Mouse (Mus musculus) lung, postnatal 0 days (tissue): ENCODE data around the gene Glipr1. TPM values are rescaled to one million over a fixed set of nuclear protein-coding genes. Genes with fewer than 3 reads are reported as not detected.

ENCODE experiments used
- ATAC-seq: fragments of 200-750 bp; cut with Nextera tagmentation; 2 replicates; pipeline ENCODE4 v1.8.0; 2017; ENCODE audit warnings: moderate library complexity
- DNase-seq: peaks from one replicate; pipeline ENCODE4 v3.0.0-alpha.2; 2016; ENCODE audit warnings: low spot score
- H3K27ac ChIP-seq: fragments of 300-500 bp; sonication (generic); 2 replicates; pipeline ENCODE4 v1.5.1; 2014; ENCODE audit warnings: antibody characterized with exemption, mild to moderate bottlenecking, low read length, mixed read lengths
- H3K27me3 ChIP-seq: fragments of 300-500 bp; sonication (generic); replicated peaks from 2 replicates; pipeline ENCODE4 v1.6.1; 2014; ENCODE audit warnings: low read length, mixed read lengths; ENCODE audit not compliant: insufficient read depth
- H3K36me3 ChIP-seq: fragments of 300-500 bp; sonication (generic); 2 replicates; pipeline ENCODE4 v1.6.1; 2014; ENCODE audit warnings: low read length, mixed read lengths; ENCODE audit not compliant: insufficient read depth
- H3K4me1 ChIP-seq: fragments of 300-500 bp; sonication (generic); 2 replicates; pipeline ENCODE4 v1.6.1; 2014; ENCODE audit warnings: antibody characterized with exemption, low read depth, low read length, mixed read lengths; ENCODE audit not compliant: insufficient read depth
- H3K4me2 ChIP-seq: fragments of 300-500 bp; sonication (generic); replicated peaks from 2 replicates; pipeline ENCODE4 v1.6.1; 2014; ENCODE audit warnings: low read depth, mild to moderate bottlenecking, low read length, moderate library complexity, mixed read lengths
- H3K4me3 ChIP-seq: fragments of 300-500 bp; sonication (generic); 2 replicates; pipeline ENCODE4 v1.5.1; 2014; ENCODE audit warnings: low read depth, low read length
- H3K9ac ChIP-seq: fragments of 300-500 bp; sonication (generic); replicated peaks from 2 replicates; pipeline ENCODE4 v1.6.1; 2014; ENCODE audit warnings: low read depth, mild to moderate bottlenecking
- H3K9me3 ChIP-seq: fragments of 300-500 bp; sonication (generic); 2 replicates; pipeline ENCODE4 v1.6.1; 2016; ENCODE audit warnings: low read length, mixed read lengths
- CTCF ChIP-seq: IDR thresholded peaks from 2 replicates; pipeline ENCODE4 v1.5.1; 2016; ENCODE audit warnings: antibody characterized with exemption, mild to moderate bottlenecking
- EP300 ChIP-seq: IDR thresholded peaks from 2 replicates; pipeline ENCODE4 v1.6.1; 2016; ENCODE audit warnings: antibody characterized with exemption, mild to moderate bottlenecking, control low read depth
- WGBS: fragments of 180-500 bp; shearing (Covaris S2); extraction: QIAGEN DNeasy Blood & Tissue Kit; methylation state at CpG from one replicate; pipeline ENCODE4 v1.1.7; 2014; 5-methylcytosine and 5-hydroxymethylcytosine counted together
- polyA plus RNA-seq: library from polyadenylated mRNA; unstranded; fragments of >200 nt; fragmentation: Nextera tagmentation; extraction: Ambion mirVana; gene quantifications from 2 replicates; pipeline ENCODE4 v1.2.1, GENCODE M21; 2015

Glipr1 gene
- polyA plus RNA-seq, 1 experiment from 2014 or later: 9.6 TPM

- WGBS: 41% methylated on average over 4 of the region's 4 CpGs
- no peaks in the 10 kb centered on the region for H3K27me3 ChIP-seq
- no peaks in the 10 kb centered on the region for H3K4me1 ChIP-seq
- H3K36me3 ChIP-seq: no peaks in the 10 kb centered on the region
- no peak overlapping the region for H3K4me3 ChIP-seq
- DNase-seq (peak; percentile 25), ATAC-seq (no peak)
- TF ChIP-seq CTCF (peak; percentile 64), EP300 (no peak)
- no peaks in the 10 kb centered on the region for H3K9me3 ChIP-seq
- no peak overlapping the region for H3K27ac ChIP-seq
- H3K9ac ChIP-seq: no peak overlapping the region
- H3K4me2 ChIP-seq: no peak overlapping the region
Observed at GRCm38 (mm10) chr10:111966394-111966793, 36.0 kb downstream of the Glipr1 start.

GRCm38 (mm10) chr10:111960459-111960858 lies 42.0 kb downstream of the Glipr1 start:
- DNase-seq (peak; percentile 87), ATAC-seq (peak; percentile 57)
- Histone ChIP-seq H3K4me2 (no peak overlapping the region), H3K4me1 (no peaks in the 10 kb centered on the region), H3K9ac (no peak overlapping the region), H3K36me3 (no peaks in the 10 kb centered on the region), H3K9me3 (no peaks in the 10 kb centered on the region), H3K27me3 (no peaks in the 10 kb centered on the region), H3K4me3 (no peak overlapping the region), H3K27ac (peak overlapping the region; percentile 84)
- TF ChIP-seq CTCF: no peak
- peak; percentile 98 for TF ChIP-seq EP300
- 23% methylated on average over 6 of the region's 6 CpGs for WGBS

- no peak overlapping the region for H3K9ac ChIP-seq
- H3K4me1 ChIP-seq: no peaks in the 10 kb centered on the region
- 45% methylated on average over 2 of the region's 2 CpGs for WGBS
- no peak overlapping the region for H3K4me3 ChIP-seq
- no peak overlapping the region for H3K4me2 ChIP-seq
- H3K9me3 ChIP-seq: no peaks in the 10 kb centered on the region
- no peaks in the 10 kb centered on the region for H3K36me3 ChIP-seq
- DNase-seq (peak; percentile 93), ATAC-seq (peak; percentile 95)
- H3K27me3 ChIP-seq: no peaks in the 10 kb centered on the region
- TF ChIP-seq CTCF (no peak), EP300 (peak; percentile 100)
- H3K27ac ChIP-seq: peak overlapping the region; percentile 84
Observed at GRCm38 (mm10) chr10:111959353-111959752, 43.1 kb downstream of the Glipr1 start.

GRCm38 (mm10) chr10:111958046-111958421 lies 44.4 kb downstream of the Glipr1 start:
- TF ChIP-seq CTCF: no peak
- no peak for TF ChIP-seq EP300
- no peak overlapping the region for H3K9ac ChIP-seq
- no peaks in the 10 kb centered on the region for H3K9me3 ChIP-seq
- H3K27me3 ChIP-seq: no peaks in the 10 kb centered on the region
- DNase-seq (no peak), ATAC-seq (no peak)
- H3K27ac ChIP-seq: no peak overlapping the region
- no peaks in the 10 kb centered on the region for H3K36me3 ChIP-seq
- H3K4me3 ChIP-seq: no peak overlapping the region
- WGBS: 32% methylated on average over 4 of the region's 4 CpGs
- no peak overlapping the region for H3K4me2 ChIP-seq
- H3K4me1 ChIP-seq: no peaks in the 10 kb centered on the region

DNA sequence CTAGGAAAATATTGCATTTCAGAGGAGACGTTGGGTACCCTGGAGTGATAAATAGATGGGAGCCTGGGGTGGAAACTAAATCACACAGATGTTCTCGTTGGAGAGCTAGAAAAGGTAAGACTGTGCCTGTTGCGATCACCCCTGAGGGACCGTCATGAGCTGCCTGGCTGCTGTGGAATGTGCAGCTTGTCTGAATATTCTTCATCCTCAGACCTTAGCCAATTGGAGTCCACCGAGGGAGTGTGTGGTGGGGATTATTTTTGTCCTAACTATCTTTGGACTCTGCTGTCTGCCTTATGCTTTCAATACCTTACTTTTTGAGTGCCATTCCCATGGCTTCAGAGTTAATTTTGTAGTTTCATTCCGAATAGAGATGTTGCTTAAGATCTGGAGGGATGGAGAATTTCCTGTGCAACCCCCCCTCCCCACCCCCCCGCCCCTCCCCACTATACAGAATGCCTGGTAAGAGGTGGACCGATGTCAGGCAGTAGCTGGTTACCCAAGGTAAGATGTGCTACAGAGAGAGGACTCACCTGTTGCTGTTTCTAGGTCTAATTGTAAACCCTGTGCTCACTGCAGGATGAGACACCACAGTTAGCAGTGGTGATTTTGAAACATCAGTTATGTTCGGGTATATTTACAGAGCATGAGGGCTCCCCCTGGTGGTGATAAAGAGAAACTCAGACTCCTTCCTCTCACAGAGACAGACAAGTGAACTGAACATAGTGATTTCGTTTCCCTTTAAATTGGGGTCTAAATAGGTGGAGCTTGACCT lies 45.0 kb downstream of the Glipr1 start:
- H3K4me2 ChIP-seq: no peak overlapping the region
- DNase-seq (peak; percentile 93), ATAC-seq (0 out of 2 replicates have a peak, but pooled peaks have one; percentile 13)
- H3K4me3 ChIP-seq: no peak overlapping the region
- H3K36me3 ChIP-seq: no peaks in the 10 kb centered on the region
- H3K4me1 ChIP-seq: no peaks in the 10 kb centered on the region
- H3K9ac ChIP-seq: no peak overlapping the region
- no peaks in the 10 kb centered on the region for H3K27me3 ChIP-seq
- no peak overlapping the region for H3K27ac ChIP-seq
- peak; percentile 91 for TF ChIP-seq CTCF
- 0 out of 2 replicates have a peak, but pooled peaks have one; percentile 33 for TF ChIP-seq EP300
- no peaks in the 10 kb centered on the region for H3K9me3 ChIP-seq
- WGBS: 47% methylated on average over 10 of the region's 10 CpGs

GRCm38 (mm10) chr10:111955836-111956235 lies 46.6 kb downstream of the Glipr1 start:
- 84% methylated on average over 2 of the region's 2 CpGs for WGBS
- Histone ChIP-seq H3K4me3 (no peak overlapping the region), H3K36me3 (no peaks in the 10 kb centered on the region), H3K4me1 (no peaks in the 10 kb centered on the region), H3K9me3 (no peaks in the 10 kb centered on the region), H3K27me3 (no peaks in the 10 kb centered on the region), H3K27ac (no peak overlapping the region), H3K4me2 (no peak overlapping the region), H3K9ac (no peak overlapping the region)
- ATAC-seq: no peak
- DNase-seq: no peak
- no peak for TF ChIP-seq EP300
- TF ChIP-seq CTCF: no peak
